Mouse (Mus musculus): ENCODE data around the gene Crtc3. TPM values are rescaled to one million over a fixed set of nuclear protein-coding genes. Genes with fewer than 3 reads are reported as not detected.

Crtc3 gene
- 9.0 and 11.2 TPM in 2 replicates for polyA plus RNA-seq (2016; fragmentation: Nextera tagmentation; extraction: Ambion mirVana)

GRCm38 (mm10) chr7:80688556-80689220 is at the start of gene Crtc3:
Crtc3 (minus strand) TSS chr7:80688877.
- under 1% methylated on average over 83 of the region's 83 CpGs for WGBS
- H3K4me1 ChIP-seq = peaks cover 18% of the 10 kb centered on the region
- DNase-seq (ENCODE audit: low spot score) = no peak
- peak within 1 kb of the TSS; percentile 93 for H3K27ac ChIP-seq (replicated peaks)
- H3K27me3 ChIP-seq (replicated peaks; ENCODE audit: low read depth, poor library complexity, severe bottlenecking) = peaks cover 4% of the 10 kb centered on the region; the same call in 1 of the 2 replicates
- H3K4me3 ChIP-seq = peak within 1 kb of the TSS; percentile 84
- no peaks in the 10 kb centered on the region for H3K36me3 ChIP-seq (replicated peaks)
- H3K9me3 ChIP-seq = no peaks in the 10 kb centered on the region

GRCm38 (mm10) chr7:80736199-80736598 is 47.5 kb upstream of the Crtc3 start:
- H3K27me3 ChIP-seq (replicated peaks; ENCODE audit: low read depth, poor library complexity, severe bottlenecking) = no peaks in the 10 kb centered on the region
- WGBS = 90% methylated on average over 10 of the region's 10 CpGs
- H3K9me3 ChIP-seq = no peaks in the 10 kb centered on the region
- no peak overlapping the region for H3K4me3 ChIP-seq
- H3K36me3 ChIP-seq (replicated peaks) = peaks cover 65% of the 10 kb centered on the region
- no peak for DNase-seq (ENCODE audit: low spot score)
- H3K4me1 ChIP-seq = no peaks in the 10 kb centered on the region; the same call in 1 of the 2 replicates
- H3K27ac ChIP-seq (replicated peaks) = no peak overlapping the region

- H3K27me3 ChIP-seq (replicated peaks; ENCODE audit: low read depth, poor library complexity, severe bottlenecking) = no peaks in the 10 kb centered on the region
- no peak overlapping the region for H3K4me3 ChIP-seq
- H3K36me3 ChIP-seq (replicated peaks) = peaks cover 57% of the 10 kb centered on the region
- H3K9me3 ChIP-seq = no peaks in the 10 kb centered on the region
- no peak overlapping the region for H3K27ac ChIP-seq (replicated peaks)
- no peak for DNase-seq (ENCODE audit: low spot score)
- H3K4me1 ChIP-seq = peaks cover 2% of the 10 kb centered on the region; the same call in 1 of the 2 replicates
- WGBS = 84% methylated on average over 11 of the region's 11 CpGs
Observed at GRCm38 (mm10) chr7:80732986-80733385, 44.3 kb upstream of the Crtc3 start.

- H3K9me3 ChIP-seq = no peaks in the 10 kb centered on the region
- H3K4me1 ChIP-seq = peaks cover 2% of the 10 kb centered on the region; the same call in 1 of the 2 replicates
- H3K27me3 ChIP-seq (replicated peaks; ENCODE audit: low read depth, poor library complexity, severe bottlenecking) = no peaks in the 10 kb centered on the region
- DNase-seq (ENCODE audit: low spot score) = peak; percentile 76
- 35% methylated on average over 8 of the region's 8 CpGs for WGBS
- no peak overlapping the region for H3K27ac ChIP-seq (replicated peaks)
- no peak overlapping the region for H3K4me3 ChIP-seq
- H3K36me3 ChIP-seq (replicated peaks) = peaks cover 60% of the 10 kb centered on the region
Observed at GRCm38 (mm10) chr7:80729662-80730061, 41.0 kb upstream of the Crtc3 start.

- Histone ChIP-seq H3K4me1 (no peaks in the 10 kb centered on the region; the same call in 1 of the 2 replicates), H3K27me3 (replicated peaks; ENCODE audit: low read depth, poor library complexity, severe bottlenecking) (no peaks in the 10 kb centered on the region), H3K4me3 (no peak overlapping the region), H3K27ac (replicated peaks) (no peak overlapping the region), H3K36me3 (replicated peaks) (peaks cover 68% of the 10 kb centered on the region), H3K9me3 (no peaks in the 10 kb centered on the region)
- WGBS = 59% methylated on average over 9 of the region's 9 CpGs
- no peak for DNase-seq (ENCODE audit: low spot score)
Observed at GRCm38 (mm10) chr7:80721041-80721440, 32.4 kb upstream of the Crtc3 start.

GRCm38 (mm10) chr7:80719582-80719981 is 30.9 kb upstream of the Crtc3 start:
- WGBS = 93% methylated on average over 7 of the region's 7 CpGs
- Histone ChIP-seq H3K4me1 (no peaks in the 10 kb centered on the region; the same call in 1 of the 2 replicates), H3K36me3 (replicated peaks) (peaks cover 65% of the 10 kb centered on the region), H3K9me3 (no peaks in the 10 kb centered on the region), H3K27me3 (replicated peaks; ENCODE audit: low read depth, poor library complexity, severe bottlenecking) (no peaks in the 10 kb centered on the region), H3K27ac (replicated peaks) (no peak overlapping the region), H3K4me3 (no peak overlapping the region)
- no peak for DNase-seq (ENCODE audit: low spot score)

- Histone ChIP-seq H3K9me3 (no peaks in the 10 kb centered on the region), H3K4me1 (no peaks in the 10 kb centered on the region; the same call in 1 of the 2 replicates), H3K4me3 (no peak overlapping the region), H3K36me3 (replicated peaks) (peaks cover 63% of the 10 kb centered on the region), H3K27me3 (replicated peaks; ENCODE audit: low read depth, poor library complexity, severe bottlenecking) (no peaks in the 10 kb centered on the region), H3K27ac (replicated peaks) (no peak overlapping the region)
- DNase-seq (ENCODE audit: low spot score) = no peak
- 90% methylated on average over 2 of the region's 2 CpGs for WGBS
Observed at GRCm38 (mm10) chr7:80719038-80719437, 30.4 kb upstream of the Crtc3 start.

- H3K36me3 ChIP-seq (replicated peaks) = peaks cover 62% of the 10 kb centered on the region
Observed at GRCm38 (mm10) chr7:80718471-80718870, 29.8 kb upstream of the Crtc3 start.

GRCm38 (mm10) chr7:80716758-80717157 is 28.1 kb upstream of the Crtc3 start:
- no peaks in the 10 kb centered on the region; the same call in 1 of the 2 replicates for H3K4me1 ChIP-seq
- 88% methylated on average over 9 of the region's 9 CpGs for WGBS
- no peaks in the 10 kb centered on the region for H3K27me3 ChIP-seq (replicated peaks; ENCODE audit: low read depth, poor library complexity, severe bottlenecking)
- H3K36me3 ChIP-seq (replicated peaks) = peaks cover 46% of the 10 kb centered on the region
- no peak overlapping the region for H3K27ac ChIP-seq (replicated peaks)
- no peak for DNase-seq (ENCODE audit: low spot score)
- no peak overlapping the region for H3K4me3 ChIP-seq
- no peaks in the 10 kb centered on the region for H3K9me3 ChIP-seq

More at GRCm38 (mm10) chr7:80718471-80718870, 29.8 kb upstream of the Crtc3 start:
- Histone ChIP-seq H3K9me3 (no peaks in the 10 kb centered on the region), H3K4me3 (no peak overlapping the region), H3K27me3 (replicated peaks; ENCODE audit: low read depth, poor library complexity, severe bottlenecking) (no peaks in the 10 kb centered on the region), H3K27ac (replicated peaks) (no peak overlapping the region), H3K4me1 (no peaks in the 10 kb centered on the region; the same call in 1 of the 2 replicates)
- no peak for DNase-seq (ENCODE audit: low spot score)
- WGBS = 94% methylated on average over 8 of the region's 8 CpGs

GRCm38 (mm10) chr7:80715306-80715705 is 26.6 kb upstream of the Crtc3 start:
- H3K4me1 ChIP-seq = no peaks in the 10 kb centered on the region
- WGBS = 89% methylated on average over 7 of the region's 7 CpGs
- peaks cover 36% of the 10 kb centered on the region for H3K36me3 ChIP-seq (replicated peaks)
- H3K4me3 ChIP-seq = no peak overlapping the region
- H3K9me3 ChIP-seq = no peaks in the 10 kb centered on the region
- H3K27ac ChIP-seq (replicated peaks) = no peak overlapping the region
- no peaks in the 10 kb centered on the region for H3K27me3 ChIP-seq (replicated peaks; ENCODE audit: low read depth, poor library complexity, severe bottlenecking)
- DNase-seq (ENCODE audit: low spot score) = no peak

- no peaks in the 10 kb centered on the region for H3K27me3 ChIP-seq (replicated peaks; ENCODE audit: low read depth, poor library complexity, severe bottlenecking)
- no peak for DNase-seq (ENCODE audit: low spot score)
- no peaks in the 10 kb centered on the region for H3K9me3 ChIP-seq
- no peak overlapping the region for H3K27ac ChIP-seq (replicated peaks)
- H3K4me1 ChIP-seq = no peaks in the 10 kb centered on the region
- peaks cover 18% of the 10 kb centered on the region for H3K36me3 ChIP-seq (replicated peaks)
- WGBS = 84% methylated on average over 8 of the region's 8 CpGs
- no peak overlapping the region for H3K4me3 ChIP-seq
Observed at GRCm38 (mm10) chr7:80711496-80711895, 22.8 kb upstream of the Crtc3 start.

GRCm38 (mm10) chr7:80710333-80710732 is 21.7 kb upstream of the Crtc3 start:
- H3K4me3 ChIP-seq = no peak overlapping the region
- H3K9me3 ChIP-seq = no peaks in the 10 kb centered on the region
- H3K4me1 ChIP-seq = no peaks in the 10 kb centered on the region
- no peak overlapping the region for H3K27ac ChIP-seq (replicated peaks)
- peaks cover 13% of the 10 kb centered on the region for H3K36me3 ChIP-seq (replicated peaks)
- no peak for DNase-seq (ENCODE audit: low spot score)
- H3K27me3 ChIP-seq (replicated peaks; ENCODE audit: low read depth, poor library complexity, severe bottlenecking) = no peaks in the 10 kb centered on the region
- 89% methylated on average over 7 of the region's 7 CpGs for WGBS

GRCm38 (mm10) chr7:80704066-80704465 is 15.4 kb upstream of the Crtc3 start:
- 0 out of 2 replicates have a peak, but pooled peaks cover 8% of the 10 kb centered on the region for H3K4me1 ChIP-seq
- no peaks in the 10 kb centered on the region for H3K36me3 ChIP-seq (replicated peaks)
- no peak overlapping the region for H3K4me3 ChIP-seq
- no peaks in the 10 kb centered on the region for H3K27me3 ChIP-seq (replicated peaks; ENCODE audit: low read depth, poor library complexity, severe bottlenecking)
- 90% methylated on average over 4 of the region's 4 CpGs for WGBS
- no peaks in the 10 kb centered on the region for H3K9me3 ChIP-seq
- no peak overlapping the region for H3K27ac ChIP-seq (replicated peaks)
- DNase-seq (ENCODE audit: low spot score) = no peak
